Mouse (Mus musculus): Measurements from ENCODE around the gene Tmem167. TPM values are rescaled to one million over a fixed set of nuclear protein-coding genes. Genes with fewer than 3 reads are reported as not detected.
A peak's percentile ranks its signal among the peaks of the same experiment; 100 is the strongest.
"Not testable (repeated sequence)": the region's sequence is repeated elsewhere in the genome, so short reads cannot be mapped to it uniquely, and the experiment has no call there.

The Tmem167 gene
- 10 to 100 TPM; 27.9 to 29.0 TPM for total RNA-seq (2021)
- long read RNA-seq, experiment 1, full-length matches to known transcripts = 60 of 72 reads
- long read RNA-seq, experiment 1, partial matches to known transcripts = 5 of 72 reads
- long read RNA-seq, experiment 1, other reads (novel, unspliced or antisense) = 7 of 72 reads
- long read RNA-seq, experiment 2, full-length matches to known transcripts = 96 of 105 reads
- long read RNA-seq, experiment 2, partial matches to known transcripts = 1 of 105 reads
- long read RNA-seq, experiment 2, other reads (novel, unspliced or antisense) = 8 of 105 reads

GRCm38 (mm10) chr13:90088962-90089824, at the start of gene Tmem167, which contains the start of gene Xrcc4:
Gene Tmem167, plus strand, starts transcription at chr13:90089123.
Gene Xrcc4, minus strand, starts transcription at chr13:90089608.
- DNase-seq (ENCODE audit: low spot score in 2 of 2) = peak; percentile 97 to 99

- no peak for DNase-seq (ENCODE audit: low spot score in 2 of 2)
Measured at GRCm38 (mm10) chr13:90039613-90040012, 49.3 kb upstream of the Tmem167 start.

GRCm38 (mm10) chr13:90051735-90052134, 37.2 kb upstream of the Tmem167 start:
- no peak for DNase-seq (ENCODE audit: low spot score in 2 of 2)

GRCm38 (mm10) chr13:90052408-90052807, 36.5 kb upstream of the Tmem167 start:
- DNase-seq (ENCODE audit: low spot score in 2 of 2) = no peak

GRCm38 (mm10) chr13:90061877-90062276, 27.0 kb upstream of the Tmem167 start:
- DNase-seq (ENCODE audit: low spot score in 2 of 2) = no peak

- no peak for DNase-seq (ENCODE audit: low spot score in 2 of 2)
Measured at GRCm38 (mm10) chr13:90089825-90090183, 881 bp downstream of the Tmem167 start.

- DNase-seq (ENCODE audit: low spot score in 2 of 2) = no peak
Measured at GRCm38 (mm10) chr13:90101514-90101913, 12.6 kb downstream of the Tmem167 start.

- DNase-seq (ENCODE audit: low spot score in 2 of 2) = no peak
Measured at GRCm38 (mm10) chr13:90106139-90106538, 17.2 kb downstream of the Tmem167 start.

GRCm38 (mm10) chr13:90108746-90109145, 19.8 kb downstream of the Tmem167 start:
- not testable (repeated sequence) for DNase-seq (ENCODE audit: low spot score in 2 of 2)

GRCm38 (mm10) chr13:90111681-90112080, 22.8 kb downstream of the Tmem167 start:
- DNase-seq (ENCODE audit: low spot score in 2 of 2) = no peak

- peak; percentile 21 to 60 for DNase-seq (ENCODE audit: low spot score in 2 of 2)
Measured at GRCm38 (mm10) chr13:90136156-90136910, 47.4 kb downstream of the Tmem167 start.

- no peak for DNase-seq (ENCODE audit: low spot score in 2 of 2)
Measured at GRCm38 (mm10) chr13:90141681-90142080, 52.8 kb downstream of the Tmem167 start.

GRCm38 (mm10) chr13:90143245-90143644, 54.3 kb downstream of the Tmem167 start:
- no peak for DNase-seq (ENCODE audit: low spot score in 2 of 2)

- no peak for DNase-seq (ENCODE audit: low spot score in 2 of 2)
Measured at GRCm38 (mm10) chr13:90151881-90152280, 63.0 kb downstream of the Tmem167 start.

- DNase-seq (ENCODE audit: low spot score in 2 of 2) = no peak
Measured at GRCm38 (mm10) chr13:90152536-90153273, 63.8 kb downstream of the Tmem167 start.

- no peak for DNase-seq (ENCODE audit: low spot score in 2 of 2)
Measured at GRCm38 (mm10) chr13:90164147-90164546, 75.2 kb downstream of the Tmem167 start.

- no peak for DNase-seq (ENCODE audit: low spot score in 2 of 2)
Measured at GRCm38 (mm10) chr13:90167044-90167443, 78.1 kb downstream of the Tmem167 start.

GRCm38 (mm10) chr13:90170100-90170781, 81.3 kb downstream of the Tmem167 start:
- DNase-seq (ENCODE audit: low spot score in 2 of 2) = no peak

- DNase-seq (ENCODE audit: low spot score in 2 of 2) = no peak
Measured at GRCm38 (mm10) chr13:90170782-90171179, 81.9 kb downstream of the Tmem167 start.

- no peak for DNase-seq (ENCODE audit: low spot score in 2 of 2)
Measured at GRCm38 (mm10) chr13:90171390-90171789, 82.5 kb downstream of the Tmem167 start.

Data from layer of hippocampus, postnatal 14 days (tissue).